Mouse (Mus musculus) cortical plate, adult 2 months (tissue): Measurements from ENCODE around the gene Trim40.

Experiments used
- CTCF ChIP-seq: fragments of 200-500 bp; IDR thresholded peaks from 2 replicates; pipeline ENCODE4 v1.5.1; 2011; ENCODE audit warnings: mild to moderate bottlenecking, control low read depth, low read length; ENCODE audit not compliant: insufficient read depth; ENCODE audit errors: extremely low read depth
- POLR2A ChIP-seq: fragments of 200-500 bp; IDR thresholded peaks from 2 replicates; pipeline ENCODE4 v1.6.1; 2011; ENCODE audit warnings: mild to moderate bottlenecking, low read length, control low read depth; ENCODE audit not compliant: insufficient read depth; ENCODE audit errors: extremely low read depth

- TF ChIP-seq CTCF (no peak), POLR2A (no peak)
These were observed 41.9 kb upstream of the Trim40 start for GRCm38 (mm10) chr17:36931806-36932205.
